Mouse (Mus musculus) C2C12 (cell line): ENCODE measurements around the gene Mob3b.

ENCODE experiments used
- CTCF ChIP-seq: IDR thresholded peaks from one replicate; pipeline ENCODE4 v1.5.1; 2011; ENCODE audit not compliant: control insufficient read depth, insufficient read depth, insufficient read length
- MAX ChIP-seq: IDR thresholded peaks from one replicate; pipeline ENCODE4 v1.6.1; 2011; ENCODE audit warnings: mild to moderate bottlenecking, control low read depth
- MYOG ChIP-seq: IDR thresholded peaks from one replicate; pipeline ENCODE4 v1.6.1; 2011; ENCODE audit not compliant: control insufficient read depth, insufficient read length; ENCODE audit errors: extremely low read depth

DNA sequence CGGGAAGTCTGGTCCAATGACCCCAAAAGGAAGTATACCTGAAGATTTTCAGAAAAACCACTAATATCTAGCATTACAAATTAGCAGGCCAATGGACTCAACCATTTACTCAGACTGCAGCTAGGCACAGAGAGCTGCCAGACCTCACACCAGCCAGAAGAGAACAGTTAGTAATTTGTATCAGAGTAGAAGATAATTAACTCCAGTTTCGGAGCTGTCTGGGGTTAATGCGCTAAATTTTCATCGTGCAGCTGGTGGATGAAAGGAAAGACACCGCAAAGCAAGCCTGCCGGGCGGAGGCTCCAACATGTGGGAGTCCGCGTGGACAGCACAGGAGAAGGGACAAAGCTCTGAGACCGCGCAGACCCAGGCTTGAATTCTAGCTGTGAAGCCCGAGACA lies 36.2 kb downstream of the Mob3b start:
- no peak for TF ChIP-seq CTCF
- no peak for TF ChIP-seq MYOG
- no peak for TF ChIP-seq MAX
